Mouse (Mus musculus) layer of hippocampus, adult 18-20 months (tissue): ENCODE data around the gene Stk39. TPM values are rescaled to one million over a fixed set of nuclear protein-coding genes. Genes with fewer than 3 reads are reported as not detected.
A peak's percentile ranks its signal among the peaks of the same experiment; 100 is the strongest.

Source experiments
- DNase-seq, 2 experiments: peaks; one replicate each; pipeline ENCODE4 v3.0.0; 2022; ENCODE audit warnings: low spot score in 2 of 2
- total RNA-seq, 2 experiments: library from RNA; stranded (reverse); gene quantifications; 2 replicates each; pipeline ENCODE4 v1.2.3; 2021

Stk39 gene
- total RNA-seq, 2 experiments from 2014 or later: 82.1 to 82.4 TPM

GRCm38 (mm10) chr2:68296743-68297142 is 175.3 kb downstream of the Stk39 start:
- no peak for DNase-seq

DNA sequence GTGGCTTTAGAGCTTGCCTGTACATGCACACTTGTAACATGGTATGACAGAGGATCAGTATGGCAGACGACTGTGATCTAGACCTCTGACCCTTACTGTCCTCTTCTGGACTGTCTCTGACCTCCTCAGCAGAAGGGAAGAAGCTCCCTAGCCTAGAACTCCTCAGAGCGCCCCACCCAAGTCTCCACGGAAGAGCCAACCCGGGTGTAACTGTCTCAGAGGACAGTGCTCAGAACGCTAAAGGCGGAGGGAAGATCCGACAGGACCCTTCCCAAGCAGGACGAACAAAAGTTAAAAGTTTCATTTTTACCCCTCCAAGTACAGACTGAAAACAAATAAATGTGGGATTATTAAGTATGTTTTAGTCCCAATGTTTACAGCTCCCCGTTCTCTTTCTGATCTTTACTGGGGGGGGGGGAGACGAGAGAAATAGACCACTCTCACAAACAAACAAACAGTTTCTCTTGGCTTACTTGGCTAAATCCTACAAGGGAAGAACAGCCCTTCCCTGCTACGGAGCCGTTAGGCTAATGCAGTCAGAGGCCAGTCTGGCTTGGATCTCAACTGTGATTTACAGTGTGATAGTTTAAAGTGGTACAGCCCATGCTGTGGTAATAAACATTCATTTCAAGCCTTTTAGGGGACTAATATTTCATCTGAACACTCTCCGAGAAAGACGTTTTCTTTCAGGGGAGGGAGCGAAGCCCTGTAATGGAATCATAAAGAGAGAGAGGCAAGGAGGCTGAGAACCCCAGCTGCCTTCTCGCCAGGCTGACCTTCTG is 179.3 kb downstream of the Stk39 start:
- no peak for DNase-seq

DNA sequence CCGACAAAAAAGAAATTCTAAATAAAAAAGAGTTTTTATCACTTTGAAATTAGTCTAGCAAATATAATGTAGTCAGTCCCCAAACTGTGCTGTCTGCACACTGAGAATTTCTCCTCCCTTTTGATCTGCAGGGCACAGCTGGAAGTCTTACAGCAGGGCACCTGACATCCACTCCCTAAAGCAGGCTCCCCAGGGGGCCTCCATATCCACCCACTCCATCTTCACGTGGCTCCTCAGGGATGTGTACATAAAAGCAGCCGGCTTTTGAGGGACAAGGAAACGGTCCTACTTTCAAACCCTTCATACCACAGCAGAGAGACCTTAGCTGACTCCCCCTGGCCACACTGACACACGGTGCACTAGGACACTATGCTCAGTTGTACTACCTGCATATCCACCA is 180.2 kb downstream of the Stk39 start:
- no peak for DNase-seq

DNA sequence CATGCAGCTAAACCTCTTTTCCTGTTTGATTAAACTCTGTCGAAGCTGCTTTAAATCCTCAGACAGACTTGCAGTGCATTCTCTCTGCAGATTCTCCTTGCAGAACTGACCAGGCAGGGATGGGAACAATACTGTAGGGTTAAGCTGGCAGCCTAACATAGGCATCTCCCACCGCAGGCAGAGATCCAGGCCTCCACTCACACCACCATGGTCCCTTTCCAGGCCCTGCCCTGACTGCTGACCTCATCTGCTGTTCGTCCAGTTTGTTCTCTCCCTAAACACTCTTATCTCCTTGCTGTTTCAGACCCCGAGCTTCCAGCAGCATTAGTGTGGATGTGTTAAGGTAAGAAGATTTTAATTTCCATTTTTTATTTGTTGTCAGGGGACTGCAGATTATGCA is 182.1 kb downstream of the Stk39 start:
- DNase-seq: no peak

GRCm38 (mm10) chr2:68289177-68289576 is 182.9 kb downstream of the Stk39 start:
- no peak for DNase-seq

DNA sequence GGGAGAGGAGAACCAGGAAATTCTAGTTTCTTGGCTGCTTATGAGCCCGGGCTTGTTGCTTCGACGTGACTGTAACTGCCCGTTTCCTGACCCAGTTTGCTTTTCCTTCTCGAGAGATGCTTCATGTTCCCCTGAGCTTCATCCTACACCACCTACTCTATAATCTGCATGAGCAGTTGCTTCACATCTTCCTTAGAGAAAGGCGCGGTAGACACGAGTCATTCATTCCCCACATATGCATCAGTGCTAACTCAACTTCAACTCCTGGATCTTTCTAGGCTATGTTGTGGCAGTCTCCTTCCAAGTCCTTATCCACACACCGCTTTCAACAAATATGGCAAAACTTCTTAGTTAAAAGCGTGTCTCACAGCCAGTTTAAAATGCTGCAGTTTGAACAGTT is 184.0 kb downstream of the Stk39 start:
- DNase-seq: no peak

DNA sequence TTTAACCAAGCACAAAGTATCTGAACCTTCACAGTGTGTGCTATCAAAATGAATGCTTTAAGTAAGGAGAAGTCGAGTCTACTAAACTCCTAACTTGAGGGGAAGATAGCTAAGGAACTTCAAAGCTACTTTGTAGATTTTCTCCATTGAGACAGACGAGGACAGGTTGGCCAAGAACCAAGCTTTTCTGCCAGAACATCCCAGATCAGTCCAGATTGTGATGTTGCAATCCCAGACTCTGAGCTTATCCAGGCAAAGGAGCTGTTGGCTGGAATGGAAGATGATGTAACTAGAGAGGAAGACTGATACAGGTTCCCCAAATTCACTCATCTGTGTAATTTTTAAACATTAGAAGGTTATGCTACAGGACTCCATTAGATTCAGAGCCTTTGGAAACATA is 187.7 kb downstream of the Stk39 start:
- DNase-seq: peak; percentile 35 to 74

DNA sequence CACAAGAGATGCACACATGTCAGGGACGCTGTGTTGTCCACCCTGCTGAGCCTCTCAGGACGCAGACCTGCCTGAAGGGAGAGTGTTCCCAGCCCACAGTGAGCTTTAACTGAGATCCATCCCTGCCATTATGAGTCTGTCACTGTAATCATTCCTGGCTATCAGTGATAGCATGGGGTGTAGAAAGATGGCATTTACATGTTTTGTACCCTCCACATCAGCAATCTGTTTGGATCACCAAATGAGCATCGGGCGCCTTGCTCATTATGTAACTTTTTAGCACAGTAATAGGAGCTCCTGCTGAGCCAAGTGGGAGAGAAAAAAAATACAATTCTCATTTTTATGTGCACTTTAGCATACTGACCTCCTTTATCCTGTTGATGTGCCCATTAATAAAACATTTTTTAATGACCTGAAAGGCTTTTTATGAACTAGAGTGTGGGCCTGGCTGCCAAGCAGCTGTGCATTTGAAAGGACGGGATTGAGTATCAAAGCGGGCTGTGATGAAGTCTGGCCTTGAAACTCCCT is 189.0 kb downstream of the Stk39 start:
- DNase-seq: peak in 1 of 2 experiments; percentile 71

DNA sequence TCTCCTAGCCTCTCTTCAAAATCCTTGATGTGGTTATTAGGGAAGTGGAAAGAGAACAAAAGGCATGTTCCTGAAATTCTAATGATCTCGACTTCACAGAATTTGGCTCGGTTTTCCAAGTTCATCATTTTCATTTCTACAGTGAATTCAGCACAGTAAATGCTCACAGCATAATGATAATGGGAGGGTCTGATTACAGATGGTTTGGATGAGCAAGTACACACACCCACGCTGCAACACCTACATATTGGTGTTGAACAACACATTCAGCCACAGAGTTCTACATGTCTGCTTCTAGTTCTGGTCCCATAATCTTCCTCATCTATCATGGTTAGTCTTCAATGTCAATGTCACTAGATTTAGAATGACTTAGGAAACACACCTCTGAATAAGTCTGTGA is 190.5 kb downstream of the Stk39 start:
- DNase-seq: peak in 1 of 2 experiments; percentile 87

- no peak for DNase-seq
Measured at GRCm38 (mm10) chr2:68271301-68271700, 200.8 kb downstream of the Stk39 start.

- no peak for DNase-seq
Measured at GRCm38 (mm10) chr2:68270836-68271235, 201.2 kb downstream of the Stk39 start.

DNA sequence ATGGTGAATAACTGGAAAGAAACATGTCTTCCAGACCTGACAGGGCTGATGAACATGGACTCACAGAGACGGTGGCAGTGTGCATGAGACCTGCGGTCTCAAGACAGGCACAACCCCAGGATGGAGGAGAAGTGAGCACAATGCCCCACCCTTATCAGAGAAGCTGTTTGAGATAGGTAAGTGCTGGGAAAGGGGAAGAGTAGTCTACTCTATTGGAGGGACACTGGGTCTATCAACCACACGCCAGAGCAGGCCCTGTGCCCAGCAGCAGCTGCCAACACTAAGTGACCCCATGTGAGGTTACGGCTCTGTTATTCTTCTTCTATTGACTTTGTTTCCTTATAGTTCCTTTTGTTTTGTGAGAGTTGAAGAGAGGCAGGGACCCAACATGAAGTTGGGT is 202.4 kb downstream of the Stk39 start:
- DNase-seq: no peak

DNA sequence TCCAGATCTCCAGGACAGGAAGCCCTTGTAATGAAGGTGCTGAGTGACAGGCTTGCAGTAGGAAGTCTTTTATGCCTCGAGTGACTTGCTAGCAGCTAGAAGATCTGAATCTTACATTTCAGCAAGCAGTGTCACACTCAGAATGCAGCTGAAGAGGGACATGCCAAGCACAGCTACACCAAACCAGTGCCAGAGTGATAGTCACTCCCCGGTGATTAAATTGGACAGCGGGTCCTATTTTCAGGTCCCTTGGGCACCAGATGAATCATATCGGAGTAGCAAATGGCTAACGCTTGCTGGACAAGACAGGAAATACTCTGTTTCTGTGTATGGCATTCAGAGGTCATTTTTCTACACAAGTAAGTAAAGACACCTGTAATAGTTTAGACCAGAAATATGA is 207.2 kb downstream of the Stk39 start:
- no peak for DNase-seq

GRCm38 (mm10) chr2:68260911-68261310 is 211.2 kb downstream of the Stk39 start:
- DNase-seq: no peak

GRCm38 (mm10) chr2:68257571-68257970 is 214.5 kb downstream of the Stk39 start:
- no peak for DNase-seq

DNA sequence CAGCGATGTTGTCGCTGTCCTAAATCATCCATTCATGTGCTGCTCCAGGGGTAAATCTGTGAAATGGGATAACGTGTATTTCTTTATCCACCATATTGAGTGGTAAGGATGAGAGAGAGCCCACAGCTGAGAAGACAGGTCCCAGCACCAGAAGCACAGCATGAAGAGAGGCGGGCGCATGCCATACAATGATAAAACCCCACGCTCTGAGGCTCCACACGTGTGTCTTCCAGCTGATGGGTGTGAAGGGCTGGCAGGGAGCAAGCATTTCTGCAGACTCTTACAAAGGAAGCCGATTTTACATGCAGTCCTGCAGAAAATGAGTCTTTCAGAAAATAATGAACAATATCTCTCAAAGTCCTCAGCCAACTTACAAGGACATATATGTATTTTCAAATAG is 215.6 kb downstream of the Stk39 start:
- DNase-seq: no peak

GRCm38 (mm10) chr2:68254756-68255155 is 217.3 kb downstream of the Stk39 start:
- no peak for DNase-seq

- DNase-seq: no peak
Measured at GRCm38 (mm10) chr2:68253222-68253621, 218.8 kb downstream of the Stk39 start.

GRCm38 (mm10) chr2:68252048-68252758 is 219.9 kb downstream of the Stk39 start:
- no peak for DNase-seq

DNA sequence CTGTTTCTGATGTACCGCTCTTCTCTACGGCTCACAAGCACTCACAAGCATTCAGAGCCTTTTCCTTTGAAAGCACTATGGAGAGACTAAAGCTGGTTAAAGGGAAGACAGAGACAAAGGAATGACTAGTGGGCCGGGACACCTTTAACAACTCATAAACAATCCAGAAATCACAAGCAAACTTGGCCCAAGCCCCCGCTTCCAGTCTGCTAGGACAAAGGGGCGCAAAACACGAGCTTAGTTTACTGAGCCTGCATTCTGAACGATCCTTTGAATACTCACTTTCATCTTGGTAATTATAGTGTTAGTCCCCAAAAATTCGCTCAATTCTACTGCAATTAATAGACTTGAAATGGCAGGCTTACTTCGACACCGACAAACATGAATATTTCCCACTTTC is 221.2 kb downstream of the Stk39 start:
- no peak for DNase-seq

- DNase-seq: no peak
Measured at GRCm38 (mm10) chr2:68249855-68250424, 222.1 kb downstream of the Stk39 start.

DNA sequence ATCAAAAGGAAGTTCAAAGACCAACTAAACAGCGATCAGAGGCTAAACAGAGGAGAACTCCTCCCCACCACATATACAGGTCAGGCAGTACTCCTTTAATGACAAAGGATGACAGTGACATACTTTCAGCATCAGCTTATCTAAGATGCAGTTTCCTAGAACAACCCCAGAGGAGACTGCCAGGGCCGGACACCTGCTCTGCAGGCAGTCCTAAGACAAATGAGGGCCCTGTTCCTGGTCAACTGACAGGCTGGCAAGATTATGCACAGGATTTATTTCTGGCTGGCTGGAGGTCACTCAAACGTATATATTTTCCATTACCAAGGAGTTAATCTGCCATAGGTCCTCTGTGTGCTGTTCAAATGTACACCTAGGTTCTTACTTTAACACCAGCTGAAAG is 225.8 kb downstream of the Stk39 start:
- DNase-seq: no peak
